Mouse (Mus musculus) megakaryocyte-erythroid progenitor cell, adult 5 weeks (primary cell): ENCODE data around the gene Tspyl3. TPM values are rescaled to one million over a fixed set of nuclear protein-coding genes. Genes with fewer than 3 reads are reported as not detected.

Experiments
- polyA plus RNA-seq: library from polyadenylated mRNA; stranded (reverse); fragments of >175 nt; gene quantifications from 2 replicates; pipeline ENCODE4 v1.2.3, GENCODE M21; 2012

Gene Tspyl3
- 5.6 and 5.8 TPM in 2 replicates for polyA plus RNA-seq

GRCm38 (mm10) chr2:153224946-153225594 lies at the start of gene Tspyl3:
Tspyl3 (minus strand) TSS chr2:153225441.

GRCm38 (mm10) chr2:153241250-153242014 lies 16.2 kb upstream of the Tspyl3 start, which contains the start of the genes Plagl2 and Pofut1:
Plagl2 (minus strand) TSS chr2:153241426.
Pofut1 (plus strand) TSS chr2:153241533.

Other genes with a start within 250 kb of the Tspyl3 start
- 63.7 and 83.7 TPM in 2 replicates for gene Pdrg1, start 210.0 kb downstream of the Tspyl3 start, polyA plus RNA-seq
- gene Xkr7, start 193.6 kb downstream of the Tspyl3 start, polyA plus RNA-seq: 0.03 and 0.09 TPM in 2 replicates
- gene Ccm2l, start 159.5 kb downstream of the Tspyl3 start, polyA plus RNA-seq: 3.8 and 5.4 TPM in 2 replicates
- gene Hck, start 117.0 kb downstream of the Tspyl3 start, polyA plus RNA-seq: 9.8 and 12.6 TPM in 2 replicates
- gene Tm9sf4, start 64.1 kb downstream of the Tspyl3 start, polyA plus RNA-seq: 36.2 and 36.5 TPM in 2 replicates
- gene Plagl2, start 16.0 kb upstream of the Tspyl3 start, polyA plus RNA-seq: 17.3 and 18.7 TPM in 2 replicates
- gene Pofut1, start 16.1 kb upstream of the Tspyl3 start, polyA plus RNA-seq: 7.6 and 8.2 TPM in 2 replicates
- 1.8 and 2.1 TPM in 2 replicates for gene Kif3b, start 66.0 kb upstream of the Tspyl3 start, polyA plus RNA-seq
- gene Asxl1, start 120.4 kb upstream of the Tspyl3 start, polyA plus RNA-seq: 13.8 and 19.9 TPM in 2 replicates